Mouse (Mus musculus): ENCODE results near the gene Tmem203. TPM values are rescaled to one million over a fixed set of nuclear protein-coding genes. Genes with fewer than 3 reads are reported as not detected.
A peak's percentile ranks its signal among the peaks of the same experiment; 100 is the strongest.

The Tmem203 gene
- total RNA-seq, 2 experiments from 2014 or later = 18.8 to 19.7 TPM

GRCm38 (mm10) chr2:25262795-25263622, 7.8 kb downstream of the Tmem203 start:
- DNase-seq (ENCODE audit: low spot score in 2 of 2) = peak in 1 of 2 experiments; percentile 46

DNA sequence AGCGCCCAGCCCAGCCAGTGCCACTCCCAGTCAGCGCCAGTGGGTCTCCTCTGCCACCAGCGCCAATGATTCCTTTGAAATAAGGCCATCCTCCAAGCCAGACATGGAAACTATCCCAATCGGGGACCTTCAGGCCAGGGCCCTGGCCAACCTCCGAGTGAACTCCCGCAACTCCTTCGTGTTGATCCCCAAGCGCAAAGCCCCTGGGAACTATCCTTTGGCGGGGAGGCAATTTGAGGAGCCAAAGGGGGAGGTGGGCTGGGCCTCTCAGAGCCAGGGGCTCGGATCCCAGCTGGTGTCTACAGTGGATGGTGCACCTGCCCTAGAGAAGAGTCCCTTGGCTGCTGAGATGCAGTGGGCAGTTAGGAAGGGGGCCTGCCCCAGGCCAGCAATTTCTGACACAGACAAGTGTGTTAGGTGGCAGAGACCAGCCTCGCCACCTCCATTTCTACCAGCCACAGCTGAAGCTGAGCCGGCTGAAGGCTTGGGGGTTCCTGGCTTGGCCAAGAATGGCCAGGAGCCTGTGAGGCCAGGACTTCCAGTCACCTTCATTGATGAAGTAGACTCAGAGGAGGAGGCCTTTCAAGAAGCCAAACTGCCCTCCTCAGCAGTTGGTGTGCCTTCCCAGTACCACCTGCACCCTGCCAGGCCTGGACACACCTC, 8.5 kb downstream of the Tmem203 start:
- no peak for DNase-seq (ENCODE audit: low spot score in 2 of 2)

GRCm38 (mm10) chr2:25264286-25264660, 9.0 kb downstream of the Tmem203 start:
- no peak for DNase-seq (ENCODE audit: low spot score in 2 of 2)

DNA sequence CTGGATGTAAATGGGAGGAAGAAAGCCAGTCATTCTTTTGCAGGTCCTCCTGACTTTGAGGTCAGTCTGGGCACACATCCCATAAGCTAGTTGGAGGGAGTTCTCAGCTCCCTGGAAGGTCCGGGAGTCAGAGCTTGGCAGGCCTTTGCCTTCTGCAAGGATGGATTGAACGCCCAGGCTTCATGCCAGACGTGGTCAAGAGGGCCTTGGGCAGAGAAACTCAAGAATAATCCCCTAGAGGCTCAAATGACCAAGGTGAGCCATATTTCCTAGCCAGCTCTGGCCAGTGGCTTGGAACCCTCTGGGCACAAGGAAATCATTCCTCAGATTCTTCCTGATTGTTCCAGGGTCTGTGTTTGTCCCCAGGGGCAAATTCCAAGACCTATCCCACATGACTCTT, 9.6 kb downstream of the Tmem203 start:
- DNase-seq (ENCODE audit: low spot score in 2 of 2) = no peak

DNA sequence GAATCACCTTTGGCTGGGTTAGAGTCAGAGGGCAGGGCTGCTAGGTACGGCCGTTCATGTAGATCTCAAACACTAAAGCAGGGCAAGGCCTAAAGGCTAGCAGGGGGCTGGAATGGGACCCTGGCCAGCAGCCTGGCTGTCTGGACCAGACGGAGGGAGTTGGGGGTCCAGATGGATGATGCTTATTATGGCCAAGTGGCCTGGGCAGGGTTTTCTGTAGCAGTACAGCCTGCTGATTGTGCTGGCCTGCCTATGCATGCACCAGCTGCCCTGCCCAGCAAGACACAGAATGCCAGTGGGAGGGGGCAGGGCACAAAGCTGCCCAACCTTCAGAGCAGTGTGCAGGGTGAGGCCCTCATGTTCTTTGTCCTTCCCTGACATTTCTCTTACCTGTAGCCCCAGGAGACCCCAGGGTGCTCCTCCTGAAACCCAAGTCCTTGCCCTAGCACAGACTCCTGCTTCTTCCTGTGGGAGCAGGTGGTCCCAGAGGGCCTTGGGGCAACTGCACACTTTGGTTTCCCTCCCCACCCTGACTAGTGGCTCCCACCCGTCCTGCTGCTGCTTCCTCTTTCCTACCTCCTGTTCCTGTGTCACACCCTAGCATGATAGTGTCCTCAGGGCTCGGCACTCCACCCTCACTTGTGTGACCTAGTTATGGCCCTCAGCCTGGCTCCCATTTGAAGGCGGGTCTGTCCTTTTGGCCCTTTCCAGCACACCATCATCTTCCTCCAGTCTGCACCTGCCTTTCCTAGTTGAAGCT, 10.8 kb downstream of the Tmem203 start:
- DNase-seq (ENCODE audit: low spot score in 2 of 2) = no peak

DNA sequence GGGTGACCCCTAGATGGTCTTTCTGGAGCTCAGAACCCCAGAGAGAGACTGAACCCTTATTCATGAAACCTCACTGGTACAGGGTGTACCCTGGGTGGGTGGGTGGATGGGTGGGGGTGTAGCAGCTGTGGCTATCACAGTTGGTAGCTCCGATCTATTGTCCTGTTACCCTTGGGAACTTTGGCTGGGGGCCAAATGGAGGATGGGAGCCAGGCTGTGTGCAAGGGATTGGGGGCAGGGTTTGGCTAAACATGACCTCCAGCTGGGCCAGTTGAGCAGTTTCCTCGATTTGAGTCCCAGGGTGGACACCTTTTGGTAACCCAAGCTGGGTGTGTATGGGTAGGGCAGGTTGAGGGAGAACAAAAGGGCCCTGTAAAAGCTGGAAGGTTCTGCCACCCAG, 11.5 kb downstream of the Tmem203 start:
- no peak for DNase-seq (ENCODE audit: low spot score in 2 of 2)

- DNase-seq (ENCODE audit: low spot score in 2 of 2) = no peak
Measured at GRCm38 (mm10) chr2:25267241-25267640, 12.0 kb downstream of the Tmem203 start.

- DNase-seq (ENCODE audit: low spot score in 2 of 2) = no peak
Measured at GRCm38 (mm10) chr2:25267746-25268309, 12.6 kb downstream of the Tmem203 start.

DNA sequence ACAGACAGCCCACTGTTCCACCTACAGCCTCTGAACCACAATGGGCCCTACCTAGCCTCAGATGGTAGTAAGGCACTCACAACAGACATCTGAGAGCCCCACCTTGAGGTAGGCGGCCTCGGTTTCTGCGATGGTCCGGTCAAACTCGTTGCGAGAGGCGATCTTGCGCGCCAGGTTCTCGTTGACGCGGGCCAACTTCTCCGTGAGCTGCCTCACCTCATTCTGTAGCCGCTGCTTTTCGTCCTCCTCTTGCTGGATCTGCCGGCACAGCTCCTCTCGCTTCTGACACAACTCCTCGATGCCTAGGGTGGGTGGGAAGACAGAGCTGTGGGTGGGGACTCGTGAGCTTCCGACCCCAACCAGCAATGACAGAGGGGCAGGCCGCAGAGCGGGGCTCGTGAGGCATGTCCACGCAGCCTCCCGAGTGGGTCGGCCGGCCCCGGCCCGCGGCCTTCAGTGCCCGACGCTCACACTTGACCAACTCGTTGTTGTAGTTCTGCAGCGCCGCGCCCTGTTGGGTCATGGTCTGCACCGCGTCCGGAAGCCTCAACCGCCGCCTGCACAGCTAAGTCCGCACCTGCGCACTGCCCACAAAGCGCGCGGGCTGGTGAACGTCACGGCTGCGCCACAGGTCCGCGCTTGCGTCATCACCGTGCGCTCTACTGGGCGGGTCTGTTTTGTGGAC, 16.7 kb downstream of the Tmem203 start, which contains the start of the genes Ssna1 and Anapc2:
TSS of gene Ssna1 (minus strand) at position 612 of the 685 bp plus-strand sequence.
TSS of gene Anapc2 (plus strand) at position 652 of the 685 bp plus-strand sequence.
- peak; percentile 97 to 98 for DNase-seq (ENCODE audit: low spot score in 2 of 2)

DNA sequence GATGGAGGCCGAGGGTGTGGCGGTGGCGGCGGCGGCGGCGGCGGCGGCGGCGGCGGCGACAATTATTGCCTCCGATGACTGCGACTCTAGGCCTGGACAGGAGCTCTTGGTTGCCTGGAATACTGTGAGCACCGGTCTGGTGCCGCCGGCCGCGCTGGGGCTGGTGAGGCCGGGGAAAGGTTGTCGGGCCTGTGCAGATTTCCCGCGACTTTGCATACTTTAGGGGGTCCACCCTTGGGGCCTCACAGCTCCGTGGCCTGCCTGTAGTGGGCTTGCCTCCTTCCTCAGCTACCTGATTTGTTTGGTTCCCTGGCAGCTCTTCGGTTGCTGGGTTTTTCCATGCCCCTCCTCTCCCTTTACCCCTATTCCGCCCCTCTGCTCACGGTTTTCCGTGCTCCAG, 17.3 kb downstream of the Tmem203 start:
- DNase-seq (ENCODE audit: low spot score in 2 of 2) = no peak

- DNase-seq (ENCODE audit: low spot score in 2 of 2) = no peak
Measured at GRCm38 (mm10) chr2:25273010-25273409, 17.8 kb downstream of the Tmem203 start.

- DNase-seq (ENCODE audit: low spot score in 2 of 2) = peak in 1 of 2 experiments; percentile 81
Measured at GRCm38 (mm10) chr2:25278928-25279882, 24.0 kb downstream of the Tmem203 start.

DNA sequence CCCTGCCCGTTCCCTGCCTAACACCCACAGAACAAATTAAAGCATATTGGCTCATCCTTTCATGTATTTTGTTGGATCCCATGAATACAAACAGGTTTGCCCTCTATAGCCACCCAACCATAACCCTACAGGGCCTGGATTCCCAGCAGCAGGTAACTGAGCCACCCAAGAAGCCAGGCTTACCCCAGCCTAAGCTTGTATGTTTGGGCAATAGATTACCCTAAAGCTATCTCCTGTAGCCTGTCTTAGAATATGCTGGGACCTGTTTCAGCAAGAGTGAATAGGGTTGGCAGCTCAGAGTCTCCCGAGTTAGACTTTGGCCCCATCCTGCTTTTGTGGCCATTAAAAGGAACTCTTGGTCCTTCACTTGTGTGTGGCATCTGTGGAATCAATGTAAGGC, 30.3 kb downstream of the Tmem203 start:
- DNase-seq (ENCODE audit: low spot score in 2 of 2) = no peak

GRCm38 (mm10) chr2:25286314-25286713, 31.1 kb downstream of the Tmem203 start:
- DNase-seq (ENCODE audit: low spot score in 2 of 2) = no peak

- no peak for DNase-seq (ENCODE audit: low spot score in 2 of 2)
Measured at GRCm38 (mm10) chr2:25286837-25287636, 31.8 kb downstream of the Tmem203 start.

- DNase-seq (ENCODE audit: low spot score in 2 of 2) = no peak
Measured at GRCm38 (mm10) chr2:25287927-25288649, 32.8 kb downstream of the Tmem203 start, which contains the start of gene Tmem210. TSS of gene Tmem210 (plus strand) at chr2:25288145.

DNA sequence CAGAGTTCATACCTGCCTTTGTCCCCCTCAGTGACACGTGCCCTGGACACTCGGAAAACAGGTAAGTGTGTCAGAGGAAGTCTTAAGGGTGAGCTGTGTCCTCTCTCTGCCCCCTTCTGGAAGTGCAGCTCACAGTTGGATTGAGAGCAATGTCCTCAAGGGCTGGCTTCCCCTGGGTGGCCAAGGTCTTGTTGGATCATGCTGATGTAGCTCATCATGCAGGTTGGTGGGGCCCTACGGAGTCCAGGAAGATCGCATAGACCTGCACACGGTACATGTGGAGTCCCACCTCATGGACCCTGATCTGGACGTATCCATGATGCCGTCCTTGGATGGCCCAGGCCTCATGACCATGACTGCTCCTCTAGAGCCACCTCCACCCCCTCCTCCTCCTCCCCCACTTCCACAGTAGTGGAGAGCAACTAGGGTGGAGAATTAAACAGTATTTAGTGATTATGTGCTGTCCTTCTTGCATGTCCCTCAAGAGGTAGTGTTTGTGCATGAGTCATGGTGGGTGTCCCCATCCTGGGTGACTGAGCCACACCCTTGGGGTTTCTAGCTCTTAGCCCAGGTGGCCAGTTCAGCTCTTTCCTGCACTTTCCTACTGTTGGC, 33.6 kb downstream of the Tmem203 start:
- DNase-seq (ENCODE audit: low spot score in 2 of 2) = no peak
